ENCODE assay signal across 21 mouse cellular contexts in the genomic region with DNA sequence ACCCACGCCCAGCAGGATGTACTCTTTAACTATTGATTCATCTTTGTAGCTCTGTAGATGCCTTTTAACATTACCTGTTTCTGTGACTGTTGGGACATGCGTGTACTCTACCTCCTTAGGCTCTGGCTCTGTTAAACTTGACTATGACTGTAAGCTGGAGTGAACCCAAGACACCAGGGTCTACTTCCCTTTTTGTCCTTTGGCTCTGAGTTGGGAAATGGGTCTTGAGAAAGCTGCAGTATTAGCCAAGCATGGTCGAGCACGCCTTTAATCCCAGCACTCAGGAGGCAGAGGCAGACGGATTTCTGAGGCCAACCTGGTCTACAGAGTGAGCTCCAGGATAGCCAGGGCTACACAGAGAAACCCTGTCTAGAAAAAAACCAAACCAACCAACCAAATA. TPM values are rescaled to one million over a fixed set of nuclear protein-coding genes. Genes with fewer than 3 reads are reported as not detected.
DNase-seq lines count a peak whose midpoint lies in the region; ATAC-seq lines count a peak whose summit lies in the region.
"Had no signal": no experiment of that assay in that cellular context is flagged by ENCODE, and none has a peak within 500 bp of the region (broad histone marks: within the 10 kb centered on the region; RNA-seq: fewer than 3 reads in every experiment).

No protein-coding gene starts in this region.

- H3K4me3 ChIP-seq in limb, embryonic 10.5 days: 0 out of 2 replicates have a peak overlapping the region, but pooled peaks have one; percentile 26
- no peak overlapping the region for H3K4me3 ChIP-seq in midbrain, embryonic 13.5 days (replicated peaks)
- no peak overlapping the region for H3K4me3 ChIP-seq in kidney, embryonic 16.5 days (ENCODE audit: low read length)
- H3K4me3 ChIP-seq: embryonic facial prominence, embryonic 12.5 days; heart, embryonic 12.5 days; layer of hippocampus, adult 2 months had no signal

- H3K36me3 ChIP-seq in limb, embryonic 10.5 days: peaks cover 31% of the 10 kb centered on the region
- H3K36me3 ChIP-seq in midbrain, embryonic 13.5 days: peaks cover 11% of the 10 kb centered on the region
- H3K36me3 ChIP-seq in kidney, embryonic 16.5 days (ENCODE audit: insufficient read depth, low read length): peaks cover 2% of the 10 kb centered on the region; the same call in 1 of the 2 replicates

- 93% methylated on average over 5 of the region's 5 CpGs for WGBS in limb, embryonic 10.5 days
- WGBS in midbrain, embryonic 13.5 days: 82% methylated on average over 5 of the region's 5 CpGs
- 86% methylated on average over 5 of the region's 5 CpGs for WGBS in kidney, embryonic 16.5 days

- peak; percentile 15 for ATAC-seq in megakaryocyte progenitor cell, adult 5-6 weeks (replicated peaks; ENCODE audit: poor library complexity)
- ATAC-seq in midbrain, embryonic 13.5 days: no peak
- ATAC-seq in kidney, embryonic 16.5 days (ENCODE audit: low FRiP score, low TSS enrichment): no peak
- ATAC-seq: forebrain, embryonic 16.5 days had no signal

- no peak overlapping the region for H3K9ac ChIP-seq in midbrain, embryonic 13.5 days (replicated peaks)
- no peak overlapping the region for H3K9ac ChIP-seq in kidney, embryonic 16.5 days (replicated peaks; ENCODE audit: low read length)
- H3K9ac ChIP-seq: embryonic facial prominence, embryonic 12.5 days had no signal

- H3K4me1 ChIP-seq in limb, embryonic 10.5 days: peaks cover 60% of the 10 kb centered on the region
- peaks cover 64% of the 10 kb centered on the region for H3K4me1 ChIP-seq in midbrain, embryonic 13.5 days (replicated peaks)
- H3K4me1 ChIP-seq in kidney, embryonic 16.5 days (ENCODE audit: insufficient read depth, low read length): peaks cover 45% of the 10 kb centered on the region

- no peak overlapping the region for H3K4me2 ChIP-seq in midbrain, embryonic 13.5 days (replicated peaks)
- H3K4me2 ChIP-seq in kidney, embryonic 16.5 days (replicated peaks; ENCODE audit: low read depth, low read length): no peak overlapping the region
- H3K4me2 ChIP-seq: embryonic facial prominence, embryonic 12.5 days; midbrain, embryonic 11.5 days had no signal

- no peaks in the 10 kb centered on the region for H3K27me3 ChIP-seq in limb, embryonic 10.5 days (ENCODE audit: low read depth, poor library complexity, severe bottlenecking)
- H3K27me3 ChIP-seq in midbrain, embryonic 13.5 days: no peaks in the 10 kb centered on the region
- no peaks in the 10 kb centered on the region for H3K27me3 ChIP-seq in kidney, embryonic 16.5 days (ENCODE audit: insufficient read depth, low read length)
- H3K27me3 ChIP-seq: embryonic facial prominence, embryonic 12.5 days; heart, embryonic 12.5 days had no signal

- no peak overlapping the region for H3K27ac ChIP-seq in limb, embryonic 10.5 days
- no peak overlapping the region for H3K27ac ChIP-seq in midbrain, embryonic 13.5 days
- H3K27ac ChIP-seq in kidney, embryonic 16.5 days (ENCODE audit: low read length): no peak overlapping the region
- H3K27ac ChIP-seq: embryonic facial prominence, embryonic 12.5 days; layer of hippocampus, adult 2 months had no signal

- DNase-seq in cerebellum, adult 11-12 months: peak; percentile 29
- no peak for DNase-seq in cerebellum, postnatal 14 days
- peak; percentile 41 for DNase-seq in lung, postnatal 25 days (ENCODE audit: low spot score)
- no peak for DNase-seq in lung, postnatal 10 days
- no peak for DNase-seq in limb, embryonic 10.5 days (ENCODE audit: low spot score)
- DNase-seq: adrenal gland, adult 8-10 months; cerebellum, postnatal 25 days; gastrocnemius, postnatal 14 days; kidney, adult 8-10 months; spleen, adult 18-20 months had no signal

- no peaks in the 10 kb centered on the region for H3K9me3 ChIP-seq in limb, embryonic 10.5 days (replicated peaks)
- no peaks in the 10 kb centered on the region for H3K9me3 ChIP-seq in midbrain, embryonic 13.5 days
- H3K9me3 ChIP-seq in kidney, embryonic 16.5 days (ENCODE audit: low read length): no peaks in the 10 kb centered on the region
- H3K9me3 ChIP-seq: embryonic facial prominence, embryonic 12.5 days; heart, embryonic 12.5 days had no signal

RNA-seq across cellular contexts. Expression of a gene that starts 1.9 kb away (rescaled TPM):
- 379 and 438 TPM in 2 replicates for polyA plus RNA-seq in limb, embryonic 10.5 days (2016; fragmentation: Nextera tagmentation; extraction: Ambion mirVana)
- total RNA-seq in megakaryocyte progenitor cell, adult 5-6 weeks (2015): 261 and 316 TPM in 2 replicates
- 26.3 and 49.1 TPM in 2 replicates for total RNA-seq in megakaryocyte progenitor cell, adult 5-6 weeks (2017)
- 253 and 263 TPM in 2 replicates for polyA plus RNA-seq in midbrain, embryonic 13.5 days (2015; fragmentation: Nextera tagmentation; extraction: Ambion mirVana)
- 186 and 242 TPM in 2 replicates for polyA plus RNA-seq in kidney, embryonic 16.5 days (2015; fragmentation: Nextera tagmentation; extraction: Ambion mirVana)

RNA-seq across cellular contexts. Expression of a gene that starts 3.6 kb away (rescaled TPM):
- polyA plus RNA-seq in limb, embryonic 10.5 days (2016; fragmentation: Nextera tagmentation; extraction: Ambion mirVana): 85.7 and 90.8 TPM in 2 replicates
- total RNA-seq in megakaryocyte progenitor cell, adult 5-6 weeks (2015): 30.9 and 32.4 TPM in 2 replicates
- total RNA-seq in megakaryocyte progenitor cell, adult 5-6 weeks (2017): 25.1 and 28.5 TPM in 2 replicates
- polyA plus RNA-seq in midbrain, embryonic 13.5 days (2015; fragmentation: Nextera tagmentation; extraction: Ambion mirVana): 58.9 and 62.2 TPM in 2 replicates
- 65.2 and 66.1 TPM in 2 replicates for polyA plus RNA-seq in kidney, embryonic 16.5 days (2015; fragmentation: Nextera tagmentation; extraction: Ambion mirVana)

RNA-seq across cellular contexts. Expression of a gene that starts 5.4 kb away (rescaled TPM):
- 45.6 and 49.0 TPM in 2 replicates for polyA plus RNA-seq in limb, embryonic 10.5 days (2016; fragmentation: Nextera tagmentation; extraction: Ambion mirVana)
- 18.3 and 21.2 TPM in 2 replicates for total RNA-seq in megakaryocyte progenitor cell, adult 5-6 weeks (2015)
- 14.4 and 20.1 TPM in 2 replicates for total RNA-seq in megakaryocyte progenitor cell, adult 5-6 weeks (2017)
- 60.9 and 64.9 TPM in 2 replicates for polyA plus RNA-seq in midbrain, embryonic 13.5 days (2015; fragmentation: Nextera tagmentation; extraction: Ambion mirVana)
- 44.7 and 46.3 TPM in 2 replicates for polyA plus RNA-seq in kidney, embryonic 16.5 days (2015; fragmentation: Nextera tagmentation; extraction: Ambion mirVana)

RNA-seq across cellular contexts. Expression of a gene that starts 22.2 kb away (rescaled TPM):
- polyA plus RNA-seq in limb, embryonic 10.5 days (2016; fragmentation: Nextera tagmentation; extraction: Ambion mirVana): 75.1 and 76.6 TPM in 2 replicates
- total RNA-seq in megakaryocyte progenitor cell, adult 5-6 weeks (2015): 13.2 and 17.1 TPM in 2 replicates
- 27.6 and 33.2 TPM in 2 replicates for total RNA-seq in megakaryocyte progenitor cell, adult 5-6 weeks (2017)
- 54.6 and 56.6 TPM in 2 replicates for polyA plus RNA-seq in midbrain, embryonic 13.5 days (2015; fragmentation: Nextera tagmentation; extraction: Ambion mirVana)
- 58.8 and 61.1 TPM in 2 replicates for polyA plus RNA-seq in kidney, embryonic 16.5 days (2015; fragmentation: Nextera tagmentation; extraction: Ambion mirVana)

RNA-seq across cellular contexts. Expression of a gene that starts 31.0 kb away (rescaled TPM):
- polyA plus RNA-seq in limb, embryonic 10.5 days (2016; fragmentation: Nextera tagmentation; extraction: Ambion mirVana): 0.10 and 0.14 TPM in 2 replicates
- not detected in 2 replicates for total RNA-seq in megakaryocyte progenitor cell, adult 5-6 weeks (2015)
- not detected in 2 replicates for total RNA-seq in megakaryocyte progenitor cell, adult 5-6 weeks (2017)
- 0.36 and 0.58 TPM in 2 replicates for polyA plus RNA-seq in midbrain, embryonic 13.5 days (2015; fragmentation: Nextera tagmentation; extraction: Ambion mirVana)
- 0.21 and 0.24 TPM in 2 replicates for polyA plus RNA-seq in kidney, embryonic 16.5 days (2015; fragmentation: Nextera tagmentation; extraction: Ambion mirVana)
- total RNA-seq: adrenal gland, adult 8-10 months; gastrocnemius, postnatal 14 days; hematopoietic stem cell, adult 5-6 weeks; liver, adult 2 months had no signal
- polyA plus RNA-seq: liver, adult 2 months; urinary bladder, adult 2 months had no signal

Comparison
In these comparisons a context has a peak if more than half of its experiments do, and no peak if none do; other contexts are left out.
1. DNase-seq: peak in cerebellum, adult 11-12 months (single experiment) and lung, postnatal 25 days (single experiment); none in cerebellum, postnatal 14 days (0 of 2), lung, postnatal 10 days (single experiment) and limb, embryonic 10.5 days (single experiment).